Mouse (Mus musculus) heart, embryonic 11.5 days (tissue): ENCODE data around the gene Gm20388. TPM values are rescaled to one million over a fixed set of nuclear protein-coding genes. Genes with fewer than 3 reads are reported as not detected.

Experiments
- ATAC-seq: fragments of 200-750 bp; cut with Nextera tagmentation; replicated peaks from 2 replicates; pipeline ENCODE4 v1.8.0; 2017; ENCODE audit warnings: moderate library complexity; ENCODE audit not compliant: insufficient number of reproducible peaks, low FRiP score, low TSS enrichment
- H3K27ac ChIP-seq: fragments of 300-500 bp; sonication (generic); 2 replicates; pipeline ENCODE4 v1.5.1; 2014; ENCODE audit warnings: mild to moderate bottlenecking, low read depth, low read length
- H3K27me3 ChIP-seq: fragments of 300-500 bp; sonication (generic); 2 replicates; pipeline ENCODE4 v1.6.1; 2014; ENCODE audit warnings: mild to moderate bottlenecking, low read length, mixed read lengths; ENCODE audit not compliant: control insufficient read depth, insufficient read depth
- H3K36me3 ChIP-seq: fragments of 300-500 bp; sonication (generic); 2 replicates; pipeline ENCODE4 v1.6.1; 2014; ENCODE audit warnings: mild to moderate bottlenecking, low read length, moderate library complexity, mixed read lengths; ENCODE audit not compliant: control insufficient read depth, insufficient read depth
- H3K4me1 ChIP-seq: fragments of 300-500 bp; sonication (generic); 2 replicates; pipeline ENCODE4 v1.6.1; 2014; ENCODE audit warnings: low read length; ENCODE audit not compliant: control insufficient read depth, insufficient read depth
- H3K4me2 ChIP-seq: fragments of 300-500 bp; sonication (generic); 2 replicates; pipeline ENCODE4 v1.6.1; 2014; ENCODE audit warnings: mild to moderate bottlenecking, moderate library complexity
- H3K4me3 ChIP-seq: fragments of 300-500 bp; sonication (generic); 2 replicates; pipeline ENCODE4 v1.5.1; 2014; ENCODE audit warnings: low read depth, low read length
- H3K9ac ChIP-seq: fragments of 300-500 bp; sonication (generic); 2 replicates; pipeline ENCODE4 v1.6.1; 2014; ENCODE audit warnings: mild to moderate bottlenecking, low read depth, low read length, moderate library complexity
- H3K9me3 ChIP-seq: fragments of 300-500 bp; sonication (generic); replicated peaks from 2 replicates; pipeline ENCODE4 v1.6.1; 2016; ENCODE audit warnings: low read length; ENCODE audit not compliant: control insufficient read depth
- WGBS: fragments of 180-500 bp; shearing (Covaris S2); extraction: QIAGEN DNeasy Blood & Tissue Kit; methylation state at CpG from one replicate; pipeline ENCODE4 v1.1.7; 2014; ENCODE audit not compliant: insufficient replicate concordance; 5-methylcytosine and 5-hydroxymethylcytosine counted together
- polyA plus RNA-seq: library from polyadenylated mRNA; unstranded; fragments of >200 nt; fragmentation: Nextera tagmentation; extraction: Ambion mirVana; gene quantifications from 2 replicates; pipeline ENCODE4 v1.2.1, GENCODE M21; 2014

Gm20388 gene
- polyA plus RNA-seq, 1 experiment from 2014 or later = 6.4 TPM

- Histone ChIP-seq H3K27me3 (no peaks in the 10 kb centered on the region; the same call in 1 of the 2 replicates), H3K9me3 (no peaks in the 10 kb centered on the region), H3K9ac (no peak overlapping the region), H3K4me1 (no peaks in the 10 kb centered on the region; the same call in none of the 2 replicates), H3K4me2 (no peak overlapping the region), H3K36me3 (no peaks in the 10 kb centered on the region), H3K27ac (no peak overlapping the region), H3K4me3 (no peak overlapping the region)
- ATAC-seq = no peak
- 55% methylated on average over 5 of the region's 5 CpGs for WGBS
Measured at GRCm38 (mm10) chr8:124351636-124352035, 4441.0 kb downstream of the Gm20388 start.

DNA sequence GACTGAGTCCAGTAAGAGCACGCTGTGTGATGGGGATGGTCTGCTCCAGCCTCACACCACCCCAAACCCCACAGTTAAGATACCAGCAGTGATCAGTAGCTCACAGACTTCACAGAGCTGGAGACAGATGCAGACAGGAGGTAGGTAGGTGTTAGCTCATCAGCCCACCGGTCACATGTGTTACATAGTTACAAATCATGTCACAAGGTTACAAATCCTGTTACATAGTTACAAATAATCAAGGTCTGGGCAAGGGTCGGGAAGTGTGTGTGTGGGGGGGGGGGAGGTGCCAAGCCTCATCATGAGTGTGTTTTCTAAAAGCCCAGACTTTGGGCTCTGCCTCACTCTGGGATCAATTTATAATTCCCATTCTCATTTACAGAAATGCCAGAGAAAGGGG lies 4450.3 kb downstream of the Gm20388 start:
- no peak overlapping the region for H3K4me3 ChIP-seq
- H3K27me3 ChIP-seq = no peaks in the 10 kb centered on the region
- H3K4me1 ChIP-seq = no peaks in the 10 kb centered on the region
- H3K27ac ChIP-seq = no peak overlapping the region
- no peak overlapping the region for H3K4me2 ChIP-seq
- WGBS = 77% methylated on average over 3 of the region's 3 CpGs
- H3K9me3 ChIP-seq = no peaks in the 10 kb centered on the region; the same call in 1 of the 2 replicates
- ATAC-seq = no peak
- no peak overlapping the region for H3K9ac ChIP-seq
- no peaks in the 10 kb centered on the region for H3K36me3 ChIP-seq

GRCm38 (mm10) chr8:124361773-124362427 lies 4451.3 kb downstream of the Gm20388 start:
- H3K4me2 ChIP-seq = no peak overlapping the region
- no peaks in the 10 kb centered on the region for H3K4me1 ChIP-seq
- WGBS = 78% methylated on average over 11 of the region's 11 CpGs
- H3K36me3 ChIP-seq = no peaks in the 10 kb centered on the region
- H3K4me3 ChIP-seq = no peak overlapping the region
- no peak for ATAC-seq
- H3K27ac ChIP-seq = no peak overlapping the region
- H3K9ac ChIP-seq = no peak overlapping the region
- no peaks in the 10 kb centered on the region; the same call in 1 of the 2 replicates for H3K9me3 ChIP-seq
- no peaks in the 10 kb centered on the region for H3K27me3 ChIP-seq

DNA sequence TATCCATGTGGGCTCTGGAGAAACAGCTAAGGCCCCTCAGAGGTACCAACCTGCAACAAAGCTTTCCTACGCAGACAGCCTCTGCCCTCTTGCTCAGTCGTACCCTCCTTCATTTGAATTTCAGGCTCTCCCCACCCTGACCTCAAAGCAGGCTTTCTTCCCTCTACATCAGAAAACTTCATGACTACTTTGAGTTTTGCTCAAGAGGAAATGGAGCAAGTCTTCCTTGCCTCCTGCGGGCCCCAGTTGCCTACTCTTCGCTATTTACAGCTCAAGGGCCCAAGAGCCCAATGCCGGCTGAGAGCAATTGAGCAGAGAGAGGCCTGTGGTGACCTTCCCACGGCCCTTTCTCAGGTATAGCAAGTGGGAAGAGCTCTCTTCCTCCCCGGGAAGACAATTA lies 4451.9 kb downstream of the Gm20388 start:
- Histone ChIP-seq H3K4me1 (no peaks in the 10 kb centered on the region), H3K9me3 (no peaks in the 10 kb centered on the region; the same call in 1 of the 2 replicates), H3K9ac (no peak overlapping the region), H3K27ac (no peak overlapping the region), H3K4me3 (no peak overlapping the region), H3K27me3 (no peaks in the 10 kb centered on the region), H3K4me2 (no peak overlapping the region), H3K36me3 (no peaks in the 10 kb centered on the region)
- no peak for ATAC-seq
- 78% methylated on average over 7 of the region's 7 CpGs for WGBS

DNA sequence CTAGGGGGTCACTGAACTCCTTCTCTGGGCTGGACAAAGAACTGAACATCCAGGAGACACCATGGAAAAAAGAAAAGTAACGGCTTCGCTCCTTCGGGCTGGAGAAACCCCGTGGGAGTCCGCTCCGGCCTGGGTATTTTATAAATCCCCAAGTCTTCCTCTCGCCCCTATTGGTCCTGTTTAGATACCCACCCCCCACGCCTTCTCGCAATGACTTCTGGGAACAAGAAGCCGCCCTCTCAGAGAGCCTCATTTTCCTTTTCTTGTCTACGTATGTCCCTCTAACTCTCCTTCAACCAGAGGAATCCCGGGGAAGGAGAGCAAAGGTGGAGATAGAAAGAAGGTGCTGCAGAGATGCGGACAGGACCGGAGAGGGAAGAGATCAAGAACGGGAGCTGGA lies 4452.7 kb downstream of the Gm20388 start:
- no peaks in the 10 kb centered on the region for H3K27me3 ChIP-seq
- no peaks in the 10 kb centered on the region for H3K4me1 ChIP-seq
- H3K4me3 ChIP-seq = no peak overlapping the region
- H3K9ac ChIP-seq = no peak overlapping the region
- 89% methylated on average over 15 of the region's 15 CpGs for WGBS
- H3K4me2 ChIP-seq = no peak overlapping the region
- ATAC-seq = no peak
- no peak overlapping the region for H3K27ac ChIP-seq
- H3K36me3 ChIP-seq = no peaks in the 10 kb centered on the region
- no peaks in the 10 kb centered on the region; the same call in 1 of the 2 replicates for H3K9me3 ChIP-seq

GRCm38 (mm10) chr8:124368213-124368612 lies 4457.6 kb downstream of the Gm20388 start:
- no peak overlapping the region for H3K4me3 ChIP-seq
- H3K9me3 ChIP-seq = no peaks in the 10 kb centered on the region; the same call in 1 of the 2 replicates
- no peak; the same call in 1 of the 2 replicates for ATAC-seq
- no peak overlapping the region for H3K9ac ChIP-seq
- H3K27me3 ChIP-seq = no peaks in the 10 kb centered on the region
- no peak overlapping the region for H3K27ac ChIP-seq
- WGBS = 21% methylated on average over 8 of the region's 8 CpGs
- no peaks in the 10 kb centered on the region for H3K36me3 ChIP-seq
- no peak overlapping the region for H3K4me2 ChIP-seq
- H3K4me1 ChIP-seq = no peaks in the 10 kb centered on the region

GRCm38 (mm10) chr8:124370422-124371183 lies 4460.0 kb downstream of the Gm20388 start:
- WGBS = 72% methylated on average over 17 of the region's 17 CpGs
- H3K36me3 ChIP-seq = no peaks in the 10 kb centered on the region
- H3K4me3 ChIP-seq = no peak overlapping the region
- no peak for ATAC-seq
- no peak overlapping the region for H3K9ac ChIP-seq
- H3K27me3 ChIP-seq = no peaks in the 10 kb centered on the region
- no peak overlapping the region for H3K4me2 ChIP-seq
- H3K4me1 ChIP-seq = 0 out of 2 replicates have a peak, but pooled peaks cover 2% of the 10 kb centered on the region
- no peak overlapping the region for H3K27ac ChIP-seq
- no peaks in the 10 kb centered on the region for H3K9me3 ChIP-seq

- no peak overlapping the region for H3K27ac ChIP-seq
- no peak for ATAC-seq
- 0 out of 2 replicates have a peak, but pooled peaks cover 2% of the 10 kb centered on the region for H3K4me1 ChIP-seq
- no peaks in the 10 kb centered on the region for H3K27me3 ChIP-seq
- H3K9me3 ChIP-seq = no peaks in the 10 kb centered on the region
- no peak overlapping the region for H3K4me3 ChIP-seq
- no peak overlapping the region for H3K9ac ChIP-seq
- H3K36me3 ChIP-seq = no peaks in the 10 kb centered on the region
- no peak overlapping the region for H3K4me2 ChIP-seq
- WGBS = 88% methylated on average over 23 of the region's 23 CpGs
Measured at GRCm38 (mm10) chr8:124371410-124372123, 4460.9 kb downstream of the Gm20388 start.
